Mouse (Mus musculus): Measurements from ENCODE around the gene Dnajb6. TPM values are rescaled to one million over a fixed set of nuclear protein-coding genes. Genes with fewer than 3 reads are reported as not detected.
"Not testable (repeated sequence)": the region's sequence is repeated elsewhere in the genome, so short reads cannot be mapped to it uniquely, and the experiment has no call there.

The Dnajb6 gene
- 247 and 271 TPM in 2 replicates for polyA plus RNA-seq (2016; fragmentation: Nextera tagmentation; extraction: Ambion mirVana)

- Histone ChIP-seq H3K27me3 (replicated peaks) (no peaks in the 10 kb centered on the region), H3K9me3 (no peaks in the 10 kb centered on the region), H3K4me1 (peaks cover 19% of the 10 kb centered on the region), H3K27ac (peak within 1 kb of the TSS; percentile 89), H3K4me2 (replicated peaks) (peak within 1 kb of the TSS; percentile 87), H3K4me3 (peak within 1 kb of the TSS; percentile 95), H3K36me3 (no peaks in the 10 kb centered on the region), H3K9ac (peak within 1 kb of the TSS; percentile 97)
- peak; percentile 95 for ATAC-seq (ENCODE audit: low FRiP score, low read depth)
- under 1% methylated on average over 46 of the region's 46 CpGs for WGBS
Observed at GRCm38 (mm10) chr5:29735557-29736061, at the start of gene Dnajb6, which contains the start of gene Gm5129. TSS of gene Dnajb6 (plus strand) at chr5:29735688. TSS of gene Gm5129 (minus strand) at chr5:29735936.

- Histone ChIP-seq H3K9ac (no peak overlapping the region), H3K4me3 (no peak overlapping the region), H3K9me3 (no peaks in the 10 kb centered on the region), H3K4me1 (no peaks in the 10 kb centered on the region), H3K27me3 (replicated peaks) (no peaks in the 10 kb centered on the region), H3K36me3 (no peaks in the 10 kb centered on the region), H3K4me2 (replicated peaks) (no peak overlapping the region), H3K27ac (no peak overlapping the region)
- ATAC-seq (ENCODE audit: low FRiP score, low read depth) = peak; percentile 41; the same call in 1 of the 2 replicates
- 50% methylated on average over 3 of the region's 3 CpGs for WGBS
Observed at GRCm38 (mm10) chr5:29687671-29688070, 47.8 kb upstream of the Dnajb6 start.

DNA sequence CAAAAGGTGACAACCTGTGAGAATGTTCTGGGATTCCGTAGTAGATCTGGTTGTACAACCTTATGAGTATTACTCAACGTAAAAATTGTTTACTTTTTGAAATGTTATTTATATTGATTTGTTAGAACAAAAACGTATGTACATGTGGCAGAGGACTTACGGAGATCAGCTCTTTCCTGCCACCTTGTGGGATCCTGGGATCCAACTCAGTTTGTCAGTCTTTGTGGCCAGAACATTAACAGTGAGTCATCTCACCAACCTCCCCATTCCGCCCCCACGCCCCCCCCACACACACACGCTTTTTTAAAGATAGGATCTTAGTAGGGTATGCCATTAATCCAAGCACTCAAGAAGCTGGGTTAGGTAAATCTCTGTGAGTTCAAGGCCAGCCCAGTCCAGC, 47.1 kb upstream of the Dnajb6 start:
- no peak for ATAC-seq (ENCODE audit: low FRiP score, low read depth)
- Histone ChIP-seq H3K27me3 (replicated peaks) (no peaks in the 10 kb centered on the region), H3K4me3 (no peak overlapping the region), H3K4me1 (no peaks in the 10 kb centered on the region), H3K36me3 (no peaks in the 10 kb centered on the region), H3K9me3 (no peaks in the 10 kb centered on the region), H3K9ac (no peak overlapping the region), H3K4me2 (replicated peaks) (no peak overlapping the region), H3K27ac (no peak overlapping the region)
- 70% methylated on average over 7 of the region's 7 CpGs for WGBS

- no peak for ATAC-seq (ENCODE audit: low FRiP score, low read depth)
- 88% methylated on average over 4 of the region's 4 CpGs for WGBS
- H3K9me3 ChIP-seq = no peaks in the 10 kb centered on the region
Observed at GRCm38 (mm10) chr5:29698493-29698892, 37.0 kb upstream of the Dnajb6 start.

GRCm38 (mm10) chr5:29699520-29700202, 35.8 kb upstream of the Dnajb6 start:
- ATAC-seq (ENCODE audit: low FRiP score, low read depth) = no peak
- Histone ChIP-seq H3K4me1 (no peaks in the 10 kb centered on the region), H3K27me3 (replicated peaks) (no peaks in the 10 kb centered on the region), H3K27ac (no peak overlapping the region), H3K9ac (no peak overlapping the region), H3K36me3 (no peaks in the 10 kb centered on the region), H3K4me3 (no peak overlapping the region), H3K4me2 (replicated peaks) (no peak overlapping the region), H3K9me3 (no peaks in the 10 kb centered on the region)
- WGBS = 88% methylated on average over 2 of the region's 2 CpGs

More at GRCm38 (mm10) chr5:29698493-29698892, 37.0 kb upstream of the Dnajb6 start:
- no peak overlapping the region for H3K4me3 ChIP-seq
- H3K27me3 ChIP-seq (replicated peaks) = no peaks in the 10 kb centered on the region
- no peak overlapping the region for H3K27ac ChIP-seq
- no peak overlapping the region for H3K9ac ChIP-seq
- no peaks in the 10 kb centered on the region for H3K36me3 ChIP-seq
- H3K4me1 ChIP-seq = no peaks in the 10 kb centered on the region
- H3K4me2 ChIP-seq (replicated peaks) = no peak overlapping the region

- no peaks in the 10 kb centered on the region for H3K27me3 ChIP-seq (replicated peaks)
- ATAC-seq (ENCODE audit: low FRiP score, low read depth) = no peak
- H3K4me3 ChIP-seq = no peak overlapping the region
- H3K9me3 ChIP-seq = no peaks in the 10 kb centered on the region
- WGBS = 94% methylated on average over 4 of the region's 4 CpGs
- H3K27ac ChIP-seq = no peak overlapping the region
- no peak overlapping the region for H3K4me2 ChIP-seq (replicated peaks)
- H3K9ac ChIP-seq = no peak overlapping the region
- H3K36me3 ChIP-seq = no peaks in the 10 kb centered on the region
- H3K4me1 ChIP-seq = no peaks in the 10 kb centered on the region
Observed at GRCm38 (mm10) chr5:29707241-29707640, 28.2 kb upstream of the Dnajb6 start.

- Histone ChIP-seq H3K9ac (no peak overlapping the region), H3K36me3 (no peaks in the 10 kb centered on the region), H3K9me3 (no peaks in the 10 kb centered on the region), H3K27ac (no peak overlapping the region), H3K4me2 (replicated peaks) (no peak overlapping the region), H3K4me3 (no peak overlapping the region), H3K4me1 (no peaks in the 10 kb centered on the region), H3K27me3 (replicated peaks) (no peaks in the 10 kb centered on the region)
- ATAC-seq (ENCODE audit: low FRiP score, low read depth) = no peak
- 15% methylated on average over 5 of the region's 5 CpGs for WGBS
Observed at GRCm38 (mm10) chr5:29708258-29708657, 27.2 kb upstream of the Dnajb6 start.

GRCm38 (mm10) chr5:29711631-29712030, 23.9 kb upstream of the Dnajb6 start:
- Histone ChIP-seq H3K27ac (no peak overlapping the region), H3K36me3 (no peaks in the 10 kb centered on the region), H3K4me3 (no peak overlapping the region), H3K9ac (no peak overlapping the region), H3K4me1 (no peaks in the 10 kb centered on the region), H3K9me3 (no peaks in the 10 kb centered on the region), H3K4me2 (replicated peaks) (no peak overlapping the region), H3K27me3 (replicated peaks) (no peaks in the 10 kb centered on the region)
- no peak for ATAC-seq (ENCODE audit: low FRiP score, low read depth)

GRCm38 (mm10) chr5:29712906-29713305, 22.6 kb upstream of the Dnajb6 start:
- no peaks in the 10 kb centered on the region for H3K27me3 ChIP-seq (replicated peaks)
- no peak for ATAC-seq (ENCODE audit: low FRiP score, low read depth)
- 36% methylated on average over 1 of the region's 1 CpGs for WGBS
- H3K4me2 ChIP-seq (replicated peaks) = no peak overlapping the region
- no peaks in the 10 kb centered on the region for H3K36me3 ChIP-seq
- H3K4me3 ChIP-seq = no peak overlapping the region
- H3K9me3 ChIP-seq = no peaks in the 10 kb centered on the region
- no peaks in the 10 kb centered on the region for H3K4me1 ChIP-seq
- H3K27ac ChIP-seq = no peak overlapping the region
- no peak overlapping the region for H3K9ac ChIP-seq

DNA sequence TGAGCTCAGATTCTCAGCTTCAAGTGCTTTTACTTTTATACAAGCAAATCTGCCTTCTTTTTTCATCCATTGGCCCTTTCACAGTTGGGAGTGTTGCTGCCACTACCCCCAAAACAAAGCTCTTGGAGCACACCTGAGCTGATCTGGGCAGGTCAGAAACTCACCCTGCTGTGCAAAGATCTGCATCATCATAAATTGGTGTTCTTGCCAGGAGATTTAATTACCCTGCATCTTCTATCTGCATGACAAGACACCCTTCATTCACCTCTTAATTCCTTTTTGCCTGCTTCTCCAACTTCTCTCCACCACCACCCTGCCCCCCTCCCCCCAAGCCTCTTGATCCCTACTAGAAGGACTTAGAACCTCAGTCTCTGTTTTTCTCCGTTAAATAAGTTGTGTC, 14.3 kb upstream of the Dnajb6 start:
- Histone ChIP-seq H3K4me1 (no peaks in the 10 kb centered on the region), H3K4me3 (no peak overlapping the region), H3K9me3 (no peaks in the 10 kb centered on the region), H3K9ac (no peak overlapping the region), H3K27ac (no peak overlapping the region), H3K4me2 (replicated peaks) (no peak overlapping the region), H3K27me3 (replicated peaks) (no peaks in the 10 kb centered on the region), H3K36me3 (no peaks in the 10 kb centered on the region)
- 31% methylated on average over 1 of the region's 1 CpGs for WGBS
- no peak for ATAC-seq (ENCODE audit: low FRiP score, low read depth)

- no peaks in the 10 kb centered on the region for H3K36me3 ChIP-seq
- ATAC-seq (ENCODE audit: low FRiP score, low read depth) = no peak
- H3K9me3 ChIP-seq = no peaks in the 10 kb centered on the region
- no peak overlapping the region for H3K9ac ChIP-seq
- H3K27ac ChIP-seq = no peak overlapping the region
- no peak overlapping the region for H3K4me2 ChIP-seq (replicated peaks)
- 92% methylated on average over 2 of the region's 2 CpGs for WGBS
- H3K4me3 ChIP-seq = no peak overlapping the region
- no peaks in the 10 kb centered on the region for H3K27me3 ChIP-seq (replicated peaks)
- no peaks in the 10 kb centered on the region for H3K4me1 ChIP-seq
Observed at GRCm38 (mm10) chr5:29725369-29725768, 10.1 kb upstream of the Dnajb6 start.

GRCm38 (mm10) chr5:29726070-29726469, 9.4 kb upstream of the Dnajb6 start:
- not testable (repeated sequence) for H3K9ac ChIP-seq; H3K9me3 ChIP-seq; H3K4me3 ChIP-seq; H3K4me1 ChIP-seq; H3K36me3 ChIP-seq; H3K27me3 ChIP-seq (replicated peaks); H3K27ac ChIP-seq; ATAC-seq (ENCODE audit: low FRiP score, low read depth); H3K4me2 ChIP-seq (replicated peaks)
- WGBS = 80% methylated on average over 5 of the region's 5 CpGs

Data from neural tube, embryonic 12.5 days (tissue).